Mouse (Mus musculus) fibroblast of lung, adult 2 months (primary cell): ENCODE results near the gene Mfrp.

Experiments used
- DNase-seq: peaks from one replicate; pipeline ENCODE4 v3.0.0-alpha.2; 2011; ENCODE audit warnings: low read depth

The Mfrp gene

GRCm38 (mm10) chr9:44078955-44079756, 22.4 kb upstream of the Mfrp start:
- peak; percentile 83 for DNase-seq

GRCm38 (mm10) chr9:44079997-44080780, 21.3 kb upstream of the Mfrp start:
- DNase-seq = no peak

- DNase-seq = no peak
These were observed 20.6 kb upstream of the Mfrp start for GRCm38 (mm10) chr9:44080953-44081352.

GRCm38 (mm10) chr9:44081581-44081980, 19.9 kb upstream of the Mfrp start:
- DNase-seq = no peak

- DNase-seq = no peak
These were observed 19.3 kb upstream of the Mfrp start for GRCm38 (mm10) chr9:44082266-44082665.

- DNase-seq = no peak
These were observed 18.0 kb upstream of the Mfrp start for GRCm38 (mm10) chr9:44083392-44084121.

- no peak for DNase-seq
These were observed 17.3 kb upstream of the Mfrp start for GRCm38 (mm10) chr9:44084236-44084635.

GRCm38 (mm10) chr9:44084659-44085229, 16.8 kb upstream of the Mfrp start:
- DNase-seq = no peak

- no peak for DNase-seq
These were observed 16.3 kb upstream of the Mfrp start for GRCm38 (mm10) chr9:44085276-44085675.

- DNase-seq = no peak
These were observed 15.5 kb upstream of the Mfrp start for GRCm38 (mm10) chr9:44085741-44086665.

- DNase-seq = no peak
These were observed 14.6 kb upstream of the Mfrp start for GRCm38 (mm10) chr9:44086960-44087359.

GRCm38 (mm10) chr9:44087761-44088455, 13.6 kb upstream of the Mfrp start:
- DNase-seq = no peak

GRCm38 (mm10) chr9:44088877-44089608, 12.5 kb upstream of the Mfrp start:
- no peak for DNase-seq

- DNase-seq = no peak
These were observed 7.7 kb upstream of the Mfrp start for GRCm38 (mm10) chr9:44093612-44094503.

- DNase-seq = no peak
These were observed 6.8 kb upstream of the Mfrp start for GRCm38 (mm10) chr9:44094737-44095136.

- no peak for DNase-seq
These were observed 5.7 kb upstream of the Mfrp start for GRCm38 (mm10) chr9:44095781-44096180.

GRCm38 (mm10) chr9:44096536-44096935, 5.0 kb upstream of the Mfrp start:
- no peak for DNase-seq

- DNase-seq = no peak
These were observed 3.4 kb downstream of the Mfrp start for GRCm38 (mm10) chr9:44104881-44105280.

GRCm38 (mm10) chr9:44105781-44106180, 4.3 kb downstream of the Mfrp start:
- DNase-seq = no peak
